Mouse (Mus musculus) CH12.LX (cell line): ENCODE measurements around the gene Hist1h3c. TPM values are rescaled to one million over a fixed set of nuclear protein-coding genes. Genes with fewer than 3 reads are reported as not detected.

ENCODE experiments used
- DNase-seq: peaks from one replicate; pipeline ENCODE4 v3.0.0-alpha.2; 2013; ENCODE audit errors: extremely low read depth
- H3K27ac ChIP-seq: 2 replicates; pipeline ENCODE4 v1.5.1; 2012; ENCODE audit warnings: low read depth, mild to moderate bottlenecking, control low read depth, moderate library complexity; ENCODE audit not compliant: insufficient read depth
- H3K27me3 ChIP-seq: replicated peaks from 2 replicates; pipeline ENCODE3; 2012; ENCODE audit warnings: inconsistent platforms
- H3K36me3 ChIP-seq, 2 experiments: replicated peaks in 1 of 2; 2 replicates each; pipeline versions ENCODE3 to v1.6.1; 2012; ENCODE audit warnings: inconsistent platforms in 1 of 2, low read length in 1 of 2, mild to moderate bottlenecking in 1 of 2, mixed read lengths in 1 of 2, moderate library complexity in 1 of 2; ENCODE audit not compliant: control insufficient read depth in 1 of 2, insufficient read depth in 1 of 2
- H3K4me1 ChIP-seq, 2 experiments: 2 replicates each; pipeline ENCODE4 v1.6.1; 2012; ENCODE audit warnings: inconsistent platforms in 1 of 2, moderate library complexity in 1 of 2; ENCODE audit not compliant: insufficient read depth in 2 of 2, control insufficient read depth in 1 of 2
- H3K4me2 ChIP-seq: 2 replicates; pipeline ENCODE4 v1.6.1; 2012; ENCODE audit warnings: low read depth, mild to moderate bottlenecking, control low read depth; ENCODE audit not compliant: poor library complexity, insufficient read depth, severe bottlenecking
- H3K4me3 ChIP-seq, 3 experiments: fragments of 150-350 bp in 1 of 3; sonication (generic) in 1 of 3; replicated peaks in 1 of 3; 2 replicates each; pipeline versions ENCODE3 to v1.5.1; 2011 to 2012; ENCODE audit warnings: low read depth in 2 of 3, low read length in 2 of 3, mild to moderate bottlenecking in 2 of 3, moderate library complexity in 2 of 3, control low read depth in 1 of 3, improper control_type of control experiment in 1 of 3, inconsistent platforms in 1 of 3, mixed read lengths in 1 of 3; ENCODE audit not compliant: poor library complexity in 1 of 3
- H3K79me2 ChIP-seq: replicated peaks from 2 replicates; pipeline ENCODE4 v1.6.1; 2012; ENCODE audit warnings: mild to moderate bottlenecking, moderate library complexity; ENCODE audit not compliant: control insufficient read depth, poor library complexity, insufficient read depth, severe bottlenecking; ENCODE audit errors: extremely low read depth
- H3K9ac ChIP-seq: 2 replicates; pipeline ENCODE4 v1.6.1; 2012; ENCODE audit warnings: low read depth, mild to moderate bottlenecking, control low read depth, moderate library complexity; ENCODE audit not compliant: insufficient read depth
- H3K9me3 ChIP-seq: replicated peaks from 2 replicates; pipeline ENCODE3; 2012; ENCODE audit warnings: low read length, inconsistent platforms, mixed read lengths
- BHLHE40 ChIP-seq: IDR thresholded peaks from 2 replicates; pipeline ENCODE4 v1.6.1; 2011; ENCODE audit warnings: mild to moderate bottlenecking, low read depth, low read length, improper control_type of control experiment
- CTCF ChIP-seq, 2 experiments: IDR thresholded peaks in 1 of 2; conservative IDR thresholded peaks in 1 of 2; 2 replicates each; pipeline ENCODE4 v1.5.1; 2011 to 2012; ENCODE audit warnings: low read depth in 2 of 2, low read length in 2 of 2, improper control_type of control experiment in 1 of 2, inconsistent platforms in 1 of 2, mild to moderate bottlenecking in 1 of 2, moderate library complexity in 1 of 2
- EP300 ChIP-seq: IDR thresholded peaks from 2 replicates; pipeline ENCODE4 v1.6.1; 2011; ENCODE audit warnings: low read length, improper control_type of control experiment
- GABPA ChIP-seq: IDR thresholded peaks from 2 replicates; pipeline ENCODE4 v1.6.1; 2012; ENCODE audit warnings: low read depth, low read length, improper control_type of control experiment, inconsistent platforms; ENCODE audit not compliant: insufficient replicate concordance
- HCFC1 ChIP-seq: IDR thresholded peaks from 2 replicates; pipeline ENCODE4 v1.6.1; 2012; ENCODE audit warnings: low read depth, mild to moderate bottlenecking, inconsistent platforms, low read length, improper control_type of control experiment
- IRF4 ChIP-seq: IDR thresholded peaks from 2 replicates; pipeline ENCODE4 v1.6.1; 2014; ENCODE audit warnings: low read depth, mild to moderate bottlenecking, inconsistent platforms, low read length, improper control_type of control experiment
- JUN ChIP-seq: IDR thresholded peaks from 2 replicates; pipeline ENCODE4 v1.6.1; 2011; ENCODE audit warnings: low read depth, mild to moderate bottlenecking, low read length, improper control_type of control experiment, moderate library complexity; ENCODE audit not compliant: insufficient read depth
- JUND ChIP-seq: conservative IDR thresholded peaks from 2 replicates; pipeline ENCODE4 v1.6.1; 2011; ENCODE audit warnings: low read depth, low read length, improper control_type of control experiment
- MAX ChIP-seq: IDR thresholded peaks from 2 replicates; pipeline ENCODE4 v1.6.1; 2011; ENCODE audit warnings: low read length, improper control_type of control experiment
- MAZ ChIP-seq: IDR thresholded peaks from 2 replicates; pipeline ENCODE4 v1.6.1; 2012; ENCODE audit warnings: low read depth, mild to moderate bottlenecking, inconsistent platforms, low read length, improper control_type of control experiment, moderate library complexity
- MYC ChIP-seq: IDR thresholded peaks from 2 replicates; pipeline ENCODE4 v1.6.1; 2011; ENCODE audit warnings: low read depth, mild to moderate bottlenecking, improper control_type of control experiment, low read length
- RAD21 ChIP-seq: IDR thresholded peaks from 2 replicates; pipeline ENCODE4 v1.6.1; 2011; ENCODE audit warnings: low read depth, mild to moderate bottlenecking, low read length, improper control_type of control experiment, moderate library complexity
- SMC3 ChIP-seq: IDR thresholded peaks from 2 replicates; pipeline ENCODE4 v1.6.1; 2011; ENCODE audit warnings: low read depth, low read length, improper control_type of control experiment
- TBP ChIP-seq: conservative IDR thresholded peaks from 2 replicates; pipeline ENCODE4 v1.6.1; 2011; ENCODE audit warnings: low read depth, low read length, improper control_type of control experiment
- USF1 ChIP-seq: IDR thresholded peaks from 2 replicates; pipeline ENCODE4 v1.6.1; 2014; ENCODE audit warnings: low read depth, mild to moderate bottlenecking, inconsistent platforms, low read length, improper control_type of control experiment
- ZMIZ1 ChIP-seq: IDR thresholded peaks from 2 replicates; pipeline ENCODE4 v1.6.1; 2012; ENCODE audit warnings: low read depth, mild to moderate bottlenecking, inconsistent platforms, low read length, improper control_type of control experiment
- ZNF384 ChIP-seq: IDR thresholded peaks from 2 replicates; pipeline ENCODE4 v1.6.1; 2012; ENCODE audit warnings: low read depth, low read length, improper control_type of control experiment, inconsistent platforms
- dilution Hi-C: fragments of 300-500 bp; cut with MboI; formaldehyde crosslinking; loops from 2 replicates; pipeline ENCODE4 v1.14.3; 2020; ENCODE audit warnings: low sequenced_read_pairs; ENCODE audit not compliant: extremely low pct_unique_long_range_greater_than_20kb, extremely low pct_ligation_motif_present
- in situ Hi-C: fragments of 300-500 bp; cut with MboI; formaldehyde crosslinking; loops from 3 replicates; pipeline ENCODE4 v1.14.3; 2019; ENCODE audit warnings: low sequenced_read_pairs, low pct_ligation_motif_present, low pct_unique_long_range_greater_than_20kb, mixed read lengths
- polyA plus RNA-seq: library from polyadenylated mRNA; unstranded; fragments of >175 nt; gene quantifications from 2 replicates; pipeline ENCODE4 v1.2.1, GENCODE M21; 2012; ENCODE audit warnings: low read depth; ENCODE audit not compliant: insufficient read length
- total RNA-seq, 2 experiments: library from RNA; depleted of rRNA; stranded (reverse); fragments of 300-350 nt in 1 of 2; fragments of >200 nt in 1 of 2; gene quantifications; 2 replicates each; pipeline ENCODE4 v1.2.3; 2012 to 2014

Hist1h3c gene
- total and polyA plus RNA-seq, 3 experiments, result 7.3 to 1,847 (median 73.1) TPM

- Histone ChIP-seq H3K27ac (no peak overlapping the region), H3K4me2 (no peak overlapping the region), H3K27me3 (no peaks in the 10 kb centered on the region), H3K9me3 (no peaks in the 10 kb centered on the region), H3K36me3 (no peaks in the 10 kb centered on the region), H3K4me1 (no peaks in the 10 kb centered on the region), H3K9ac (no peak overlapping the region), H3K4me3 (no peak overlapping the region), H3K79me2 (no peaks in the 10 kb centered on the region)
- peak; percentile 63 for DNase-seq
- TF ChIP-seq MYC (peak; percentile 53; the same call in 1 of the 2 replicates), HCFC1 (no peak), TBP (no peak), JUN (no peak), CTCF (conservative IDR thresholded peaks at IDR 0.05 in 1 of 2, IDR thresholded peaks at IDR 0.05 in 1 of 2; ENCODE audit: low read depth in 2 of 2, low read length in 2 of 2) (peak; percentile 68 to 87), SMC3 (peak; percentile 63), RAD21 (peak; percentile 93), BHLHE40 (no peak)
- dilution Hi-C loops, result no loop called here
- in situ Hi-C loops, result no loop called here
Measured at GRCm38 (mm10) chr13:23792520-23792919, 47.1 kb upstream of the Hist1h3c start.

DNA sequence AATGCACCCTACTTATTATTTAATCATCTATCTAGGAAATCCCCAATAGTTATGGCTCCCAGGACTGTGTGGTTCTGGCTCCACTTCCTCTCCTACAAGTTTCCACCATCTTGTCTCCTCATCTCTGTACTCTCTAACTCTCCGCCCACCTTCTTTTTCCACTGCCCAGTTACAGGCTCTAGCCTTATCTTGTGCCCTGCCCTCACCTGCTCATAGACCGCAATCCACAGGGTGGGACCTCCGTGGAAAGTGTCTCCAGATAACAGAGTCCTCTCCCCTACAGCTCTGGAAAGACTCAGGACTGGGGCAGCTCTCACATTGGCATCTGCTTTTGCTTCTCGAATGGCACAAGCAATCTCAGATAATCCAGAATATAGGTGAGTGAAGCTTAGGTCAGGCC is 33.6 kb upstream of the Hist1h3c start:
- Histone ChIP-seq H3K27me3 (no peaks in the 10 kb centered on the region), H3K9ac (no peak overlapping the region), H3K4me1 (no peaks in the 10 kb centered on the region; a peak in 1 of 4 replicates), H3K79me2 (no peaks in the 10 kb centered on the region), H3K36me3 (no peaks in the 10 kb centered on the region), H3K9me3 (no peaks in the 10 kb centered on the region), H3K4me2 (no peak overlapping the region), H3K27ac (no peak overlapping the region), H3K4me3 (no peak overlapping the region)
- DNase-seq, result no peak
- in situ Hi-C loops, result no loop called here
- dilution Hi-C loops, result no loop called here
- TF ChIP-seq MAZ (no peak), USF1 (no peak), JUND (no peak), IRF4 (no peak), GABPA (no peak), MAX (no peak), BHLHE40 (no peak), ZMIZ1 (no peak), HCFC1 (no peak), ZNF384 (no peak), MYC (no peak), EP300 (no peak)
- TF ChIP-seq, all 38 proteins: peak for 0
